Mouse (Mus musculus) embryo, embryonic 9.5 days (tissue): ENCODE measurements around the gene Ifitm3.
"Not testable (repeated sequence)": the region's sequence is repeated elsewhere in the genome, so short reads cannot be mapped to it uniquely, and the experiment has no call there.

Experiments used
- DNase-seq: peaks from one replicate; pipeline ENCODE4 v3.0.0-alpha.2; 2017; ENCODE audit errors: extremely low spot score

The Ifitm3 gene

DNA sequence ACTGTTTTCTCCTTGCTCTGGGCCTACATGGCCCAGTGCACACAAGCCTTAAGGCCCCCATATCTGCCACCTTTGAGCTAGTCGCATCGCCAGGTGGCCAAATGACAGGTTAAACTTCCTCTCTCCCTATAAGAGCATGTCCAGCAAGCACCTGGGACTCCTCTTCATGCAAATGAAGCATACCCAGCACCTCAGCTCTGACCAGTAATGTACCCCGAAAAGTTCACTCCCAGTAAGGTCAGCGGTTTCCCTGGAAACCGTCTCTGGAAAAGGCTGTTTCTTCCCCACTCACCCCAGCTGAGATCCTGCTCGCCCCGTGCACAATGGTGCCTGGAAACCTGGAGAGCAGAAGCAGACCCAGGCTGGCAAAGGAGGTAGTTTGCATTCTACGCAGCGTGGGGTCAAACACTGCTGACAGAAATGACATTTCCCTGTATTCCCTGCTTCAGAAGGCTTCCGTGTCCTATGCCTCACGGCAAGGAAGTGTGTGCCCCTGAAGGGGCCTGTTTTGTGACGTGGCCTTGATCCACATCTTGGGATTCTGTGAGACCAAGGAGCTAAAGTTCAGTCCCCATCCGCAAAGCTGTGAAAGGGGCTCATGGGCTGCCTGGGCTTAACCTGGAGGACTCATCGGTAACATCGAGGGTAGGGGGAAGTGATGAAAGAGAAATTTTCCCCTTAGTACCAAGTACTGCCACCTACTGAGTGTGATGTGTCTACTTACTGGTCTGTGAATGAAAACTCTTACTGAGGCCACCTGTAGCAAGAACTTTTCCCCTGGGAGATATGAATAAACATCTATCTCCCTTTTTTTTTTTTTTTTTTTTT is 9.5 kb downstream of the Ifitm3 start:
- no peak for DNase-seq

DNA sequence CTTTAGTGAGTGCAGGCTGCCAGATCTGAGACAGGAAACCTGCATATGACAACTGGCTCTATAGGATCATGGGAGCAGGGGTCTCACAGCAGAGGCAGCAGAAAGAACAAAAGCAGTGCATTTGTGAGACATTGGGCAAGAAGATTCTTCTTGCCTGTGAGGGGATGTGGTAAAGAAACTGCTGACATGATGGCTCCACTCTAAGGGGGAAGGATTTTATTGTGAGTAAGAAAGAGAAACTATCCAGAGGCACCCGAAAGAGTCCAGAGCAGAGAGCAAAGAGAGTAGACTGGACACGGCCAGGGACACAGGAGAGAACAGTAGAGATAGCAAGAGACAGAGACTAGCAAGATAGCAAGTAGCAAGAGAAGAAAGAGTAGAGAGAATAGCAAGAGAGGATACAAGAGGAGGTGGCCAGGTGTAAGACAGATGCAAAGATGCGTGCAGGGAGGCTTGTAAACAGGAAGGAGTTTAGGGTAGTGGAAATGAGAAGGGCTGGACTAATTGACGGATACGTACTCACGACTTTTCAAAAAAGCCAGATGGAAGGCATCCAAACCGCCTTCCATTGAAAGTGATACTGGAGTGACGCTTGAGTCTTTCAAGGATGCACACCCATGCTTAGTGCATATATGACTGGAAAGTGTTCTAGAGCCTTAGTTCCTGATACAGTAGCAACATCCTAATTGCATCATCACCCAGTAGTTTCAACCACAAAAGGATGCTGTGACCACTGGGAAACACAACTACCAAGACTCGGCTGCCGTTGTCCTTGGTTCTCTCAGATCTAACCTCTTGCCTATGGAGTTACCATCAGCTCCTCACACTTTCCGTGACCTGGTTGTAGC is 11.5 kb downstream of the Ifitm3 start:
- DNase-seq, result no peak

DNA sequence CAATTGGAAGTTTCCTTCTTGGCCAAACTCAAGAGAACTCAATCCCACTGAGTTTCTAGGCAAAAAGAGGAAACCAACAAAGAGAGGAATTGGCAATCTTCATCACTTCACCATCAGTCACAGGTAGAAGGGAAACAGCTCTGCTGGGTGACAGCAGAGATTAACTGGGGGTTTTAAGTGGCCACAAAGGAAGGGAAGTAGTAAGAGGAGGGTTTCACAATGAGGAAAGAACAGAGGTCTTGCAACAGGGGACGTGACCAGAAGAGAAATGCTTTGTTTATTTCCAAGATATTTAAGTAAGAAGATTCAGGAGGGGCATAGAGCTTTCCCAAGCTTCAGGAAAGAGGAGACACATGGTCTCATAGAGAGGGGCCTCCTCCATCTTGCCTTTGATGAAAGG is 12.8 kb downstream of the Ifitm3 start:
- DNase-seq, result no peak

DNA sequence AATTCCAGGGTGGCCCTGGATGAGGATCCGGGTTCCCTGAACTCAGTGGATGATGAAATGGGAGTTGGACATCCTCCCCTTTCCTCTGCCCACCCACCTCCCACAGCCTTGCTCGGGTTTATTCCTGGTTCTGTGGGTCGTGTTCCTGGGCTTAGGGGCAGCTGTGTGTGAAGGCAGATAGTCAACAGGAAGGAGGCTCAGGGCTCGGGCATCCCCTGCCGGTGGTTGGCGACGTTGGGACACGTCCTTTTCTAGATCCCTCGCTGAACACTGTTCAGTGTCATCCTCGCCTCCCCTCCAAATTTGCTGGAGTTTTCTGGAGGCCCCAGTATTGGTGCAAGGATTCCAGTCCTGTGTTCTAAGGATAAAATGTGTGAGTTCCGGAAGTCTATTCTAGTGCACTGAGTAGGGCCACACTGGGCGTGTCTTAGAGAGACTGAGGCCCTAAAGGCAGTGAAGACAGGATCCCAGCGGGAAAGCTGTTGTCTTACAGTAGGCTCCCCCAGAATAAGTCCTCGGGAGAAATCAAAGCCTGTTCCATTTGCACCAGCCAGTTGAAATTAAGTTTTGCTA is 19.4 kb downstream of the Ifitm3 start:
- no peak for DNase-seq

GRCm38 (mm10) chr7:140990622-140991021 is 19.9 kb downstream of the Ifitm3 start:
- DNase-seq, result no peak

DNA sequence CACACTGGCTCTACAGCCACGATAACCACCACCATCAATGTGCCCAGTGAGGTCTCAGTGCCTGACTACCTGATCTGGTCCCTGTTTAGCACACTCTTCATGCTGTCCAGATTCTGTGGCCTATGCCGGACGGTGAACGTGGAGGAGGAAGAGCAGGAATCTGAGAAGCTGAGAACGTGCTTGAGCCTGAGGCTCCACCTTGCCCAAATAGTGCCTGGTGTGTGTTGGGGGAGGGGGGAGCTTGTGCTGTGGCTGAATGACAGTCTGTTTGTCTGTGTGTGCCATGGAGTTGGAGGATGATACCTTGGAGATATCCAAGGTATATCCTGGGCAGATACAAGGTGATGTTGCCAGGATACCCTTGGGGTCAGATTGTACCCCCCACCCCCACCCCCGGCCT is 20.4 kb downstream of the Ifitm3 start:
- DNase-seq, result no peak

- DNase-seq, result no peak
These were observed 21.5 kb downstream of the Ifitm3 start for GRCm38 (mm10) chr7:140989022-140989421.

GRCm38 (mm10) chr7:140987182-140988138 is 23.1 kb downstream of the Ifitm3 start:
- DNase-seq, result no peak

- no peak for DNase-seq
These were observed 27.6 kb downstream of the Ifitm3 start for GRCm38 (mm10) chr7:140982971-140983370.

DNA sequence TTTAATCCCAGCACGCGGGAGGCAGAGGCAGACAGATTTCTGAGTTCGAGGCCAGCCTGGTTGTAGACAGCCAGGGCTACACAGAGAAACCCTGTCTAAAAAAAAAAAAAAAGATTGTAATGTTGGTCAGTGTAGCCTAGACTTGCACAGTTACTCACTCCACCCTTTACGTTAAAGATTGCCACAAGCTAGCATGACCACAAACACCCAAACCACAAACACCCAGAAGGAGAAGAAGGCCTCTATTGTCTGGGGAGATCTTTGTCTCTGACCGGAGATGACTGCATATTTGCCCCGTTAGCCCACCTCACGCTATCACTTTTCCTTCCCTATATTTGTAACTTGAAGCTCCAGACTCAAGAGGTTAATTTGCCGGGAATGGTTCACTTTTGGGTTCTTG is 28.9 kb downstream of the Ifitm3 start:
- DNase-seq, result no peak

DNA sequence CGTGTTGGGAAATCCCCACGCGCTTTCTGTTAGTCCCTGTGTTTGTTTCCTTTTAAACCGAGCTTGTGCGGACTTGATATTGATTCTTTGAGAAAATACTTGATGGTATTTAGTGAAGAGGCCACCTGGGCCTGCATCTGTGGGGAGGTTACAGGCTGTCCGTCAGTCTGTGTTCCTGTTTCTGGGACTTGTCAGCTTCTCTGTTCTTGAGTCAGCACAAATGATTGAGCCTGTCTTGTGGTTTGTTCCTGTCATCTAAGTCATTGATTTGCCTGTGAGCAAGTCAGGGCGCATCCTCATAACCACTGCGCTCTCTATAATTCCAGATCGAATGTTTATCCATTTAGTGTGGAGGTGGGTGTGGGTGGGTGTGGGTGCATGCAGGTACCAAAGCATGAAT is 33.9 kb downstream of the Ifitm3 start:
- DNase-seq, result not testable (repeated sequence)

DNA sequence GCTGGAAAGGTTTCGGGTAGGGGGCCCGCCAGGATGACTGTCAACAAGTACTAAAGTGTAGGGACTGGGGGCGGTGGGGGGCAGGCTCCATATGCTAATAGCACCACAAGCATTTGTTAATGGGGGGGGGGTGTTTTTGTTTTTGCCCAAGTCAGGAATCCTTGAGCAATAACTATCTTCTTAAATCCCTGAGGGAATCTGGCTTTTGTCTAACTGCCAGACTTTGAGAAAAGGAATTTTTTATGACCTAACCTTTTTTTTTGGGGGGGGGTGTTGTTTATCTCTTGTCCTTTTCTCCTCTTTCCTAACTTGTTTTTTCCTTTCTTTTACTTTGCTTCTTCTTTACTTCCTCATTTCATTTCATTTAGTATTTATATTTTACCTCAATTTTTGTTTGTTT is 35.1 kb downstream of the Ifitm3 start:
- DNase-seq, result no peak

DNA sequence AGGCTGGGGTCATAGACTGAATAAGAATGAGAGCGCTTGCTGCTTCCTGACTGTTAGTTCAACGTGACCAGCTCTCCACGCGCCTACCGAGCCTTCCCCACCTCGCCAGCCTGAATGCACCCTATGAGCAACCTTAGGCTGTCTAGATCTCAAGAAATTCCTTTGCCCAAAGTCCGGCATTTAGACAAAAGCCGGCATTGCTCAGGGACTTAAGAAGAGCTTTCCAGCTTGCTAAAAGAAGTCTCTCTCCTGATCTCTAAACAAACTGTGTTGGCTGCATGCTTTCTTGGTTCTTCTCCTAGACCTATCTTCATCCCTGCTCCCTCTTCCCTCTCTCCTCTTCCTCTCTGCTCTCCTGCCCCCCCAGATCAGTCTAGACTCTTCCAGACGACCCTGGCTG is 35.6 kb downstream of the Ifitm3 start:
- peak; percentile 44 for DNase-seq

DNA sequence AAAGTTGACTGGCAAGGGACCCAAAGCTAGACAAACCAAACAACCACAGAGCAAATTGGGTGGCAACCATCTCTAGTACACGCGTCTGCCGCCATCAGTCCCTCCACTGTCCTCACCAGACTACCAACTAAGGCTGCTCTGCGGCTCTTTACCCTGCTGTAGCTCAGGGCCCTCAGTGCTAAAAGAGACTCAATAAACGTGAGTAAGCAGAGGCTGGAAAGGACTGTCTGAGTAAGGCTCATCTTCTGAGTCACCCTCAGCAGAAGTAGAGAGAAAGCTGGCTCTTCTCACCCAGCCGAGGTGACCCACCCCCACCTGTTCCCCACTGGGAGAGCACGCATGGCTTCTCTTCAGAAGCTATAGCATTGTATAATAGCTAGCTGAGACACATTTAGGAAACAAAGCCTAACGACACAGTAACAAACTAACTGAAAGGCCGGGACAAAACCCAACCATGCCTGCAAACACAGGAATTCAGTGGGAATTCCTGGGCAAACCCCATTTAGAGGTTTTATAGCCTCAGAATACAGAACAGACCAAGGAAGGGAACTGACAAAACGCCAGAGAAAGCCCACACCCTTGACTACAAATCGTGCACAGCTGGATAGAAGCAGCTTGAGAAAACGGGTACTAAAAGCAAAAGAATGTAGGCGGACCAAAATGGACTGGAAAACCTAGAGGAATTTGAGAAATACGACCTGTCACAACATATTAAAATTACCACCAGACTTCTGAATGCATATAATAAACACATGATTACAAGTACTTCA is 37.0 kb downstream of the Ifitm3 start:
- DNase-seq, result no peak

DNA sequence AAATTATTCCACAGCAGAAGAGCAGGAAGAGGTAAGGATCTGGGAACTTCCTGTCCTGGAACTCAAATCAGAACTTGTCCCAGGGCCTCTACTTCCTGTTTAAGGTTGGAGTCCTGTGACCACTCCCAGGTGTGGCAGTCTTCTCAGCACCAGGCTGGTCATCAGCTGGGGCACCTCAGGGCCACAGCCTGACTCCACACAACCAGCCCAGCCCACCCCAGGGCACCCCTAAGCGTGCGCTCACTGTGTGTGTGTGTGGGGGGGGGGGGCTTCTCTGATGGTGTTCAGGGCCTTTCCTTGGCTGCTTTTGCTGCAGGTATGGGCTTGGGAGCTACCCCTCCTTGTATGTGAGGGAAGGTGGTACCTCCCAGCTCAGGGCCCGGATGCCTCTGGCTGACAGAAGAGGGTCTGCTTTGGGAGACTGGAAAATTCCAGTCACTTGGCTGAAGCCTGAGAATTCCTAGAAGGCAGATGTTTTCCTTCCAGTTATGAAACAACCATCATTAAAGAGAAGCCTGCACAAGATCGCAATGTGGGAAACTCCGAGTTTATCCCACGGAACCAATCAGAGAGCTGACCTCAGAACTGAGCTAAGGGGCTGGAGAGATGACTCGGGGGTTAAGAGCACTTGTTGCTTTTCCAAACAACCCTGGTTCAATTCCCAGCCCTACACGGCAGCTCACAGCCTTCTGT is 38.9 kb downstream of the Ifitm3 start:
- DNase-seq, result no peak

- no peak for DNase-seq
These were observed 39.6 kb downstream of the Ifitm3 start for GRCm38 (mm10) chr7:140970931-140971330.

- not testable (repeated sequence) for DNase-seq
These were observed 41.9 kb downstream of the Ifitm3 start for GRCm38 (mm10) chr7:140968710-140969109.

GRCm38 (mm10) chr7:140967862-140968591 is 42.5 kb downstream of the Ifitm3 start:
- peak; percentile 57 for DNase-seq

- no peak for DNase-seq
These were observed 43.6 kb downstream of the Ifitm3 start, which contains the start of gene Ifitm1 for GRCm38 (mm10) chr7:140966921-140967320. Gene Ifitm1, plus strand, starts transcription at chr7:140967221.
